Mouse (Mus musculus) intestine, embryonic 15.5 days (tissue): Measurements from ENCODE around the gene Lrch4. TPM values are rescaled to one million over a fixed set of nuclear protein-coding genes. Genes with fewer than 3 reads are reported as not detected.
A peak's percentile ranks its signal among the peaks of the same experiment; 100 is the strongest.

Experiments
- ATAC-seq: fragments of 200-750 bp; cut with Nextera tagmentation; 2 replicates; pipeline ENCODE4 v1.8.0; 2017; ENCODE audit warnings: moderate TSS enrichment, moderate library complexity
- H3K27ac ChIP-seq: fragments of 300-500 bp; sonication (generic); 2 replicates; pipeline ENCODE4 v1.5.1; 2015; ENCODE audit warnings: mild to moderate bottlenecking, inconsistent platforms
- H3K27me3 ChIP-seq: fragments of 300-500 bp; sonication (generic); replicated peaks from 2 replicates; pipeline ENCODE4 v1.6.1; 2015; ENCODE audit warnings: inconsistent platforms
- H3K36me3 ChIP-seq: fragments of 300-500 bp; sonication (generic); 2 replicates; pipeline ENCODE4 v1.6.1; 2015; ENCODE audit warnings: inconsistent platforms
- H3K4me1 ChIP-seq: fragments of 300-500 bp; sonication (generic); replicated peaks from 2 replicates; pipeline ENCODE4 v1.6.1; 2015; ENCODE audit warnings: inconsistent platforms
- H3K4me2 ChIP-seq: fragments of 300-500 bp; sonication (generic); replicated peaks from 2 replicates; pipeline ENCODE4 v1.6.1; 2015; ENCODE audit warnings: mild to moderate bottlenecking, inconsistent platforms
- H3K4me3 ChIP-seq: fragments of 300-500 bp; sonication (generic); replicated peaks from 2 replicates; pipeline ENCODE4 v1.5.1; 2015; ENCODE audit warnings: inconsistent platforms
- H3K9ac ChIP-seq: fragments of 300-500 bp; sonication (generic); 2 replicates; pipeline ENCODE4 v1.6.1; 2015; ENCODE audit warnings: inconsistent platforms
- H3K9me3 ChIP-seq: fragments of 300-500 bp; sonication (generic); 2 replicates; pipeline ENCODE4 v1.6.1; 2016; ENCODE audit warnings: inconsistent platforms
- WGBS: fragments of 180-500 bp; shearing (Covaris S2); methylation state at CpG from one replicate; pipeline ENCODE4 v1.1.7; 2015; 5-methylcytosine and 5-hydroxymethylcytosine counted together
- polyA plus RNA-seq: library from polyadenylated mRNA; unstranded; fragments of >200 nt; fragmentation: Nextera tagmentation; extraction: Ambion mirVana; gene quantifications from 2 replicates; pipeline ENCODE4 v1.2.1, GENCODE M21; 2015

The Lrch4 gene
- polyA plus RNA-seq, 1 experiment from 2014 or later: 36.3 TPM

GRCm38 (mm10) chr5:137663057-137663456 lies 34.1 kb downstream of the Lrch4 start:
- H3K9ac ChIP-seq: no peak overlapping the region
- peaks cover 17% of the 10 kb centered on the region; the same call in 1 of the 2 replicates for H3K36me3 ChIP-seq

DNA sequence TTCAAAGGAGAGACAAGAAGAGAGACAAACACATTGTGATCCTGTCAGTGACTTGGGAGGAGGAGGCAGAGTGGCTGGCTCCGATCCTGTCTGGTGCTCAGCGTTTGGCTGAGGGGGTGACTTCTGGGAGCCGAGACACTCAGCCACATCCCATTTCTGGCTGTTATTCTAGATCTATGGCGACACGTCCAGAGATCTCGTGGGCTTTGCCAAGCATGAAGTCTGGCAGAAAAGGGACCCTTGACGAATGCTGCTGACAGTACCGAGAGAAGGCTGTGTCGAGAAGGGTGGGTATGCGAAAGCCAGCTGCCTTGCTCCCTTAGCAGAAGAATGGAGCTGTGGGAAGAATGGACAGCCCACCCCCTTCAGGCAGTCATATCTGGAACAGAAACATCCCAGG lies 40.0 kb downstream of the Lrch4 start:
- no peak overlapping the region for H3K9ac ChIP-seq
- H3K4me3 ChIP-seq: no peak overlapping the region
- no peaks in the 10 kb centered on the region for H3K27me3 ChIP-seq
- peaks cover 32% of the 10 kb centered on the region for H3K4me1 ChIP-seq
- 0 out of 2 replicates have a peak overlapping the region, but pooled peaks have one; percentile 27 for H3K4me2 ChIP-seq
- peaks cover 9% of the 10 kb centered on the region; the same call in 1 of the 2 replicates for H3K36me3 ChIP-seq
- WGBS: 56% methylated on average over 10 of the region's 10 CpGs
- no peak for ATAC-seq
- peak overlapping the region; percentile 48 for H3K27ac ChIP-seq
- no peaks in the 10 kb centered on the region for H3K9me3 ChIP-seq

More at GRCm38 (mm10) chr5:137663057-137663456, 34.1 kb downstream of the Lrch4 start:
- Histone ChIP-seq H3K27me3 (no peaks in the 10 kb centered on the region), H3K27ac (no peak overlapping the region), H3K4me3 (no peak overlapping the region), H3K4me1 (peaks cover 10% of the 10 kb centered on the region), H3K4me2 (peak overlapping the region; percentile 24), H3K9me3 (no peaks in the 10 kb centered on the region)
- ATAC-seq: peak; percentile 67
- WGBS: 61% methylated on average over 9 of the region's 9 CpGs

DNA sequence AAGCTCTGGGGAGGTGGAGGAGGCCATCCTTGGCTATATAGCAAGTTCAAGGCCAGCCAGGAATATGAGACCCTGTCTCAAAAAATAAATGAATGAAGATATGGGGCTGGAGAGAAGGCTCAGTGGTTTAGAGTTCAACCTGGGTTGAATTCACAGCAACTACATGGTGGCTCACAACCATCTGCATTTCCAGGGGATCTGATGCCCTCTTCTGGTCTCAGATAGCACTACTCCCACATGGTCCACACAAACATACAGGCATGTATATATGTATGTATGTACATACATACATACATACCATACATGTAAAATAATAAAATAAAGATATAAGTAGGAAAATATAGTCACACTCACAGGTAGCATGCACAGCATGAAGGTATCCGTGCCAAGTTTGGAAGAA lies 41.3 kb downstream of the Lrch4 start:
- Histone ChIP-seq H3K27me3 (no peaks in the 10 kb centered on the region), H3K4me1 (peaks cover 32% of the 10 kb centered on the region), H3K27ac (0 out of 2 replicates have a peak overlapping the region, but pooled peaks have one; percentile 29), H3K9me3 (no peaks in the 10 kb centered on the region), H3K36me3 (peaks cover 9% of the 10 kb centered on the region; the same call in 1 of the 2 replicates), H3K4me3 (no peak overlapping the region), H3K4me2 (no peak overlapping the region), H3K9ac (no peak overlapping the region)
- 84% methylated on average over 1 of the region's 1 CpGs for WGBS
- ATAC-seq: no peak

- no peaks in the 10 kb centered on the region for H3K9me3 ChIP-seq
- no peak overlapping the region for H3K9ac ChIP-seq
- H3K27ac ChIP-seq: peak overlapping the region; percentile 91
- peaks cover 32% of the 10 kb centered on the region for H3K4me1 ChIP-seq
- H3K36me3 ChIP-seq: peaks cover 5% of the 10 kb centered on the region; the same call in 1 of the 2 replicates
- no peak overlapping the region for H3K4me3 ChIP-seq
- whole genome bisulfite sequencing: 2% methylated on average over 9 of the region's 9 CpGs
- H3K4me2 ChIP-seq: peak overlapping the region; percentile 41
- no peaks in the 10 kb centered on the region for H3K27me3 ChIP-seq
- ATAC-seq: peak; percentile 87
These were observed 42.7 kb downstream of the Lrch4 start for GRCm38 (mm10) chr5:137671443-137672240.

GRCm38 (mm10) chr5:137672361-137672760 lies 43.4 kb downstream of the Lrch4 start:
- H3K4me3 ChIP-seq: no peak overlapping the region
- no peak overlapping the region for H3K9ac ChIP-seq
- no peaks in the 10 kb centered on the region for H3K9me3 ChIP-seq
- no peaks in the 10 kb centered on the region for H3K27me3 ChIP-seq
- 59% methylated on average over 5 of the region's 5 CpGs for WGBS
- H3K4me2 ChIP-seq: peak overlapping the region; percentile 41; the same call in 1 of the 2 replicates
- H3K36me3 ChIP-seq: no peaks in the 10 kb centered on the region
- H3K4me1 ChIP-seq: peaks cover 32% of the 10 kb centered on the region
- H3K27ac ChIP-seq: peak overlapping the region; percentile 91
- no peak for ATAC-seq

DNA sequence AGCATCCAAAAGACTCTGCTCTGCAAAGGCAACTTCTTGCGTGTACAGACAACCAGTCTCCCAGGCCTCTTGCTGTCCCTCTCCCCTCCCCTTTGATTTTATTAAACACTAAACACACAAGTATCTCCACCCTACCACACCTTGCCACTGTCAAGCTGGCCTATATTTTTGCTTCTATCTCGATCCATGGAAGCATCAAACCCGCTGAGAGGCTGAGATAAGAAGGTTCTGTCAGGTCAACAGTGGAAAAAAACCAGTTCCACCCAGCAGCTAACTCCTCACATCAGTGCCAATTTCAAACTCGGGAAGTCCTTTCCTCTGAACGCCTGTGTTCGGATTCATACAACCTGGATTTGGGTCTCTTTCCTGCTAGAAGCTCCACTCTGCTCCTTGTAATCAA lies 44.1 kb downstream of the Lrch4 start:
- 69% methylated on average over 6 of the region's 6 CpGs for WGBS
- H3K4me2 ChIP-seq: no peak overlapping the region
- H3K27me3 ChIP-seq: no peaks in the 10 kb centered on the region
- ATAC-seq: no peak
- no peak overlapping the region for H3K4me3 ChIP-seq
- peaks cover 32% of the 10 kb centered on the region for H3K4me1 ChIP-seq
- no peak overlapping the region for H3K9ac ChIP-seq
- H3K27ac ChIP-seq: 0 out of 2 replicates have a peak overlapping the region, but pooled peaks have one; percentile 91
- no peaks in the 10 kb centered on the region for H3K9me3 ChIP-seq
- H3K36me3 ChIP-seq: no peaks in the 10 kb centered on the region

GRCm38 (mm10) chr5:137674786-137675185 lies 45.9 kb downstream of the Lrch4 start:
- no peak for ATAC-seq
- WGBS: 88% methylated on average over 8 of the region's 8 CpGs
- Histone ChIP-seq H3K9ac (no peak overlapping the region), H3K27me3 (no peaks in the 10 kb centered on the region), H3K4me2 (no peak overlapping the region), H3K9me3 (no peaks in the 10 kb centered on the region), H3K4me1 (peaks cover 33% of the 10 kb centered on the region), H3K36me3 (no peaks in the 10 kb centered on the region), H3K4me3 (no peak overlapping the region), H3K27ac (no peak overlapping the region)

DNA sequence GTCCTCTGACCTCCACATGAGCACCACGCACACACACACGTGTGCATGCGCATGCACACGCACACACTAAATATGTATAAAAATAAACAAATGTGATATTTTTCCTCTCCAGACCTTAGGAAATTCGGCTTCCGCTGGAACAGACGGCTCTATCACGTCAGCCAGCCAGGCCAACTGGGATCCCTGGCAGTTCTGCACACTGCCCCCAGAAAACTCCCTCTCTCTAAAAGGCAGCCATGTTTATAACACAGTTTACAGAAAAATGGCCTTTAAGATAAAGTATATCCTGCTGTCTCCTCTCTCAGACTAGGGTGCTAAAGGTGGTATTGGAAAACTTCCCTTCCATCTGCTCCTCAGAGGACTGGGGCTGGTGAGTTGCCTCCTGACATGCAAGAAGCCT lies 48.9 kb downstream of the Lrch4 start:
- no peak for ATAC-seq
- Histone ChIP-seq H3K4me1 (peaks cover 8% of the 10 kb centered on the region; the same call in 1 of the 2 replicates), H3K4me2 (no peak overlapping the region), H3K4me3 (no peak overlapping the region), H3K36me3 (no peaks in the 10 kb centered on the region), H3K9me3 (no peaks in the 10 kb centered on the region), H3K27me3 (no peaks in the 10 kb centered on the region), H3K9ac (no peak overlapping the region), H3K27ac (no peak overlapping the region)
- 92% methylated on average over 8 of the region's 8 CpGs for WGBS

- ATAC-seq: no peak
- WGBS: 69% methylated on average over 3 of the region's 3 CpGs
These were observed 49.8 kb downstream of the Lrch4 start for GRCm38 (mm10) chr5:137678736-137679135.

DNA sequence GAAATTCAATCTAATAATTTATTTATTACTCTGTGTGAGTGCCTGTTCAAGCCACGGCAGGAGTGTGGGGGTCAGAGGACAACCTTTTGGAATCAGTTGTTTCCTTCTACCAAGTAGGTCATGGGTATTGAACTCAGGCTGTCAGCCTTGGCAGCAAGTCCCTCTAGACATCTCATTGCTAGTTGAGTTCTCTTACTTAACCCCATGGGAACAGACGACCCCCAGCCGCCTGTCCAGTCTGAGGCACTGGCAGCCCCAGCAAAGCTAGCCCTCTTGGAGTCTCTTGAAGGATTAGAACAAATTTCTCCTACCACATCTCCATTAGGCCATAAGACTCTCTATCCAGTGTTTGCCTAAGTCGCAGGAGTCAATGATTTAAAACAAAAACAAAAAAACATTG lies 50.8 kb downstream of the Lrch4 start:
- H3K27me3 ChIP-seq: no peaks in the 10 kb centered on the region
- no peak overlapping the region for H3K27ac ChIP-seq
- H3K4me2 ChIP-seq: no peak overlapping the region
- WGBS: 83% methylated on average over 4 of the region's 4 CpGs
- ATAC-seq: no peak
- no peak overlapping the region for H3K4me3 ChIP-seq
- 0 out of 2 replicates have a peak, but pooled peaks cover 2% of the 10 kb centered on the region for H3K4me1 ChIP-seq
- H3K9me3 ChIP-seq: no peaks in the 10 kb centered on the region
- no peaks in the 10 kb centered on the region for H3K36me3 ChIP-seq
- H3K9ac ChIP-seq: no peak overlapping the region

More at GRCm38 (mm10) chr5:137678736-137679135, 49.8 kb downstream of the Lrch4 start:
- no peak overlapping the region for H3K4me3 ChIP-seq
- no peak overlapping the region for H3K4me2 ChIP-seq
- H3K27me3 ChIP-seq: no peaks in the 10 kb centered on the region
- no peaks in the 10 kb centered on the region for H3K36me3 ChIP-seq
- H3K27ac ChIP-seq: no peak overlapping the region
- no peaks in the 10 kb centered on the region for H3K9me3 ChIP-seq
- no peak overlapping the region for H3K9ac ChIP-seq
- 0 out of 2 replicates have a peak, but pooled peaks cover 2% of the 10 kb centered on the region for H3K4me1 ChIP-seq

DNA sequence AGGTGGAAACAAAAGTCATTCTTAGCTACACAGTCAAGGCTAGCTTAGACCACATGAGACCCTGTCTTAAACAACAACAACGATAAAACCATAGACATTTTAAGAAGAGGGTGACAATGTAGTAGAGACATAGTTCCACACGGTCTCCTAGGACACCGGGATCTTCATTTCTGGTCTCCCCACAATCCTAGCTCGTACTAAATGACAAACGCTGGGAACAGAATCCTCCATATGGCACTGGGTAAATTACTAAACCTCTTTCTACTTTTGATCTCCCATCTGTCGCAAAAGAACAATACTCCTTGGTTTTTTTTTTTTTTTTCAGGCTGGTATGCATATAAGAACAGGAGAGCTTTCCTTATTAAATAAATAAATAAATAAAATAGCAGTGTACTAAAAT lies 53.6 kb downstream of the Lrch4 start:
- H3K4me2 ChIP-seq: peak overlapping the region; percentile 88; the same call in 1 of the 2 replicates
- no peak for ATAC-seq
- H3K4me3 ChIP-seq: no peak overlapping the region
- H3K9me3 ChIP-seq: no peaks in the 10 kb centered on the region
- 0 out of 2 replicates have a peak, but pooled peaks cover 2% of the 10 kb centered on the region for H3K4me1 ChIP-seq
- H3K9ac ChIP-seq: no peak overlapping the region
- no peaks in the 10 kb centered on the region for H3K36me3 ChIP-seq
- no peak overlapping the region for H3K27ac ChIP-seq
- 86% methylated on average over 6 of the region's 6 CpGs for WGBS
- no peaks in the 10 kb centered on the region for H3K27me3 ChIP-seq

GRCm38 (mm10) chr5:137683388-137684293 lies 54.7 kb downstream of the Lrch4 start:
- H3K4me1 ChIP-seq: 0 out of 2 replicates have a peak, but pooled peaks cover 2% of the 10 kb centered on the region
- WGBS: 6% methylated on average over 28 of the region's 28 CpGs
- H3K27me3 ChIP-seq: no peaks in the 10 kb centered on the region
- peak overlapping the region; percentile 80 for H3K9ac ChIP-seq
- peak overlapping the region; percentile 88 for H3K4me2 ChIP-seq
- H3K27ac ChIP-seq: peak overlapping the region; percentile 82
- no peaks in the 10 kb centered on the region for H3K36me3 ChIP-seq
- no peak; the same call in 1 of the 2 replicates for ATAC-seq
- no peaks in the 10 kb centered on the region for H3K9me3 ChIP-seq
- peak overlapping the region; percentile 84 for H3K4me3 ChIP-seq
